Mouse (Mus musculus): ENCODE data around the gene Ercc1. TPM values are rescaled to one million over a fixed set of nuclear protein-coding genes. Genes with fewer than 3 reads are reported as not detected.

Gene Ercc1
- polyA plus RNA-seq, 1 experiment from 2014 or later = 84.2 TPM

- Histone ChIP-seq H3K36me3 (peaks cover 10% of the 10 kb centered on the region), H3K4me1 (peaks cover 21% of the 10 kb centered on the region), H3K4me3 (peak overlapping the region; percentile 60), H3K9me3 (0 out of 2 replicates have a peak, but pooled peaks cover 7% of the 10 kb centered on the region), H3K27me3 (ENCODE audit: insufficient read depth, poor library complexity, severe bottlenecking) (peaks cover 75% of the 10 kb centered on the region), H3K27ac (peak overlapping the region; percentile 64)
- no peak for DNase-seq (ENCODE audit: low spot score)
- WGBS = 2% methylated on average over 27 of the region's 27 CpGs
These were observed 55.1 kb downstream of the Ercc1 start for GRCm38 (mm10) chr7:19399496-19400280.

DNA sequence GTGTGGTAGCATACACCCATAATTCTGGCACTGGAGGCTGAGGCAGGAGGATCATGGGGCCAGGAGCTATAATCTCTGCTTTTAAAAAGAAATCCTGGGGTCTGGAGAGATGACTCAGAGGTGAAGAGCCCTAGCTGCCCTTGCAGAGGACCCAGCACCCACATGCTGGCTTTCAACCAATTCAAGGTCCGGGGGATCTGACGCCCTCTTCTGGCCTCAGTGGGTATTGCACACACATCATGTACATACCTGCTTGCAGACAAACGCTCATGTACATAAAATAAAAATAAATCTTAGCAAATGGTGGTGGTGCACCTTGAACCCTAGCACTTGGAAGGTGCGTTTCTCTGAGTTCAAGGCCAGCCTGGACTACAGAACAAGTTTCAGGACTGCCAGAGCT is 56.4 kb downstream of the Ercc1 start:
- no peak overlapping the region for H3K4me3 ChIP-seq
- H3K4me1 ChIP-seq = peaks cover 21% of the 10 kb centered on the region
- H3K9me3 ChIP-seq = 0 out of 2 replicates have a peak, but pooled peaks cover 7% of the 10 kb centered on the region
- 77% methylated on average over 4 of the region's 4 CpGs for WGBS
- peaks cover 83% of the 10 kb centered on the region for H3K27me3 ChIP-seq (ENCODE audit: insufficient read depth, poor library complexity, severe bottlenecking)
- H3K27ac ChIP-seq = no peak overlapping the region
- no peak for DNase-seq (ENCODE audit: low spot score)
- H3K36me3 ChIP-seq = no peaks in the 10 kb centered on the region; the same call in 1 of the 2 replicates

DNA sequence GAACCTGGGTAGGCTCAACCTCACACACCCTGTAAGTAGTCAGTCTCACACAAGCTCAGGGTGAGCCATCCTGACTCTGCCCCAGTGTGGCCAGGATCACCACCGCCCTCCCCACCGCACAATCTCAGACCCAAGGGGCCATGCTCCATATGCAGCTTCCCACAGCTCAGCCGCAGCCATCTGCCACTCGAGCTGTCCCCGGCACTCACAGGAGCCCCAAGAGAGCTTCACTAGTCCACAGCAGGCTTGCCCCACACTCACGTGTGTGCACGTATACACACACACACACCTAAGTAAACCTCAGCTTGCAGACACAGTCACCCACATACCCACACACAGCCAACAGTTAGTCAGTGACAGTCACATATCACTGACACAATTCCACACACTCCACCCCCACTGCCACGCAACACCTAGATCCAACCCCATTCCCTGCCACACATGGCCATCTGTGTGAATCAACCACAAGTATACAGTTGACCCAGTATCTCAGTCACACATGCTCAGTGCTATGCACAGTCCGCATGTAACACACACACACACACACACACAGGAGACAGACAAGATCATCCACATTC is 58.0 kb downstream of the Ercc1 start:
- Histone ChIP-seq H3K27ac (no peak overlapping the region), H3K4me3 (no peak overlapping the region), H3K4me1 (peaks cover 21% of the 10 kb centered on the region), H3K27me3 (ENCODE audit: insufficient read depth, poor library complexity, severe bottlenecking) (peaks cover 77% of the 10 kb centered on the region), H3K9me3 (0 out of 2 replicates have a peak, but pooled peaks cover 7% of the 10 kb centered on the region), H3K36me3 (no peaks in the 10 kb centered on the region)
- WGBS = 80% methylated on average over 9 of the region's 9 CpGs
- DNase-seq (ENCODE audit: low spot score) = no peak

GRCm38 (mm10) chr7:19403731-19404296 is 59.2 kb downstream of the Ercc1 start, which contains the start of gene Klc3:
TSS of gene Klc3 (minus strand) at chr7:19404104.
- Histone ChIP-seq H3K4me1 (peaks cover 21% of the 10 kb centered on the region), H3K27me3 (ENCODE audit: insufficient read depth, poor library complexity, severe bottlenecking) (peaks cover 67% of the 10 kb centered on the region), H3K36me3 (no peaks in the 10 kb centered on the region), H3K9me3 (0 out of 2 replicates have a peak, but pooled peaks cover 7% of the 10 kb centered on the region), H3K4me3 (peak within 1 kb of the TSS; percentile 75), H3K27ac (peak within 1 kb of the TSS; percentile 76)
- DNase-seq (ENCODE audit: low spot score) = peak; percentile 92
- under 1% methylated on average over 62 of the region's 62 CpGs for WGBS

GRCm38 (mm10) chr7:19404476-19404875 is 59.9 kb downstream of the Ercc1 start, which contains the start of gene Ckm:
TSS of gene Ckm (plus strand) at chr7:19404776.
- peak within 1 kb of the TSS; percentile 76 for H3K27ac ChIP-seq
- H3K36me3 ChIP-seq = no peaks in the 10 kb centered on the region
- 0 out of 2 replicates have a peak, but pooled peaks cover 7% of the 10 kb centered on the region for H3K9me3 ChIP-seq
- WGBS = 50% methylated on average over 7 of the region's 7 CpGs
- peak within 1 kb of the TSS; percentile 75 for H3K4me3 ChIP-seq
- peaks cover 61% of the 10 kb centered on the region for H3K27me3 ChIP-seq (ENCODE audit: insufficient read depth, poor library complexity, severe bottlenecking)
- peaks cover 19% of the 10 kb centered on the region for H3K4me1 ChIP-seq
- no peak for DNase-seq (ENCODE audit: low spot score)

GRCm38 (mm10) chr7:19405417-19405816 is 60.8 kb downstream of the Ercc1 start:
- peaks cover 22% of the 10 kb centered on the region for H3K4me1 ChIP-seq
- peak overlapping the region; percentile 42; the same call in 1 of the 2 replicates for H3K27ac ChIP-seq
- 0 out of 2 replicates have a peak, but pooled peaks cover 7% of the 10 kb centered on the region for H3K9me3 ChIP-seq
- H3K27me3 ChIP-seq (ENCODE audit: insufficient read depth, poor library complexity, severe bottlenecking) = peaks cover 51% of the 10 kb centered on the region
- DNase-seq (ENCODE audit: low spot score) = peak; percentile 92
- peak overlapping the region; percentile 40 for H3K4me3 ChIP-seq
- H3K36me3 ChIP-seq = no peaks in the 10 kb centered on the region
- WGBS = 2% methylated on average over 19 of the region's 19 CpGs

MicroRNAs encoded within 50 kb of the gene (microRNA counts, 519-probe panel; counts per million panel counts)
- microRNA mmu-miR-343 = not detected

Small RNA genes within 50 kb of the gene (microRNA-seq; reads per million reads assigned to microRNA genes)
- not detected for gene Mir343

Other genes with a start within 250 kb of the Ercc1 start
- 1.7 and 2.1 TPM in 2 replicates for gene Gm4969, start 226.4 kb upstream of the Ercc1 start, polyA plus RNA-seq (2016; fragmentation: Nextera tagmentation; extraction: Ambion mirVana)
- 12.2 and 13.1 TPM in 2 replicates for gene Fbxo46, start 224.9 kb upstream of the Ercc1 start, polyA plus RNA-seq (2016; fragmentation: Nextera tagmentation; extraction: Ambion mirVana)
- gene Qpctl, start 195.5 kb upstream of the Ercc1 start, polyA plus RNA-seq (2016; fragmentation: Nextera tagmentation; extraction: Ambion mirVana) = 10.8 and 12.1 TPM in 2 replicates
- 132 and 142 TPM in 2 replicates for gene Snrpd2, start 195.1 kb upstream of the Ercc1 start, polyA plus RNA-seq (2016; fragmentation: Nextera tagmentation; extraction: Ambion mirVana)
- 9.7 and 12.8 TPM in 2 replicates for gene Gipr, start 178.7 kb upstream of the Ercc1 start, polyA plus RNA-seq (2016; fragmentation: Nextera tagmentation; extraction: Ambion mirVana)
- gene Eml2, start 168.4 kb upstream of the Ercc1 start, polyA plus RNA-seq (2016; fragmentation: Nextera tagmentation; extraction: Ambion mirVana) = 12.2 and 14.2 TPM in 2 replicates
- 1.0 and 1.8 TPM in 2 replicates for gene Gpr4, start 132.2 kb upstream of the Ercc1 start, polyA plus RNA-seq (2016; fragmentation: Nextera tagmentation; extraction: Ambion mirVana)
- gene Opa3, start 116.4 kb upstream of the Ercc1 start, polyA plus RNA-seq (2016; fragmentation: Nextera tagmentation; extraction: Ambion mirVana) = 46.8 and 47.9 TPM in 2 replicates
- 99.0 and 112 TPM in 2 replicates for gene Vasp, start 73.0 kb upstream of the Ercc1 start, polyA plus RNA-seq (2016; fragmentation: Nextera tagmentation; extraction: Ambion mirVana)
- 0.13 TPM in 1 of 2 replicates, not detected in the other for gene Ppm1n, start 64.7 kb upstream of the Ercc1 start, polyA plus RNA-seq (2016; fragmentation: Nextera tagmentation; extraction: Ambion mirVana)
- gene Rtn2, start 62.2 kb upstream of the Ercc1 start, polyA plus RNA-seq (2016; fragmentation: Nextera tagmentation; extraction: Ambion mirVana) = 22.4 and 26.0 TPM in 2 replicates
- 0.24 and 0.27 TPM in 2 replicates for gene Fosb, start 34.7 kb upstream of the Ercc1 start, polyA plus RNA-seq (2016; fragmentation: Nextera tagmentation; extraction: Ambion mirVana)
- 23.2 and 27.8 TPM in 2 replicates for gene Cd3eap, start 14.7 kb downstream of the Ercc1 start, polyA plus RNA-seq (2016; fragmentation: Nextera tagmentation; extraction: Ambion mirVana)
- 12.0 and 16.2 TPM in 2 replicates for gene Ppp1r13l, start 15.0 kb downstream of the Ercc1 start, polyA plus RNA-seq (2016; fragmentation: Nextera tagmentation; extraction: Ambion mirVana)
- gene Ercc2, start 37.2 kb downstream of the Ercc1 start, polyA plus RNA-seq (2016; fragmentation: Nextera tagmentation; extraction: Ambion mirVana) = 19.2 and 19.3 TPM in 2 replicates
- gene Klc3, start 59.3 kb downstream of the Ercc1 start, polyA plus RNA-seq (2016; fragmentation: Nextera tagmentation; extraction: Ambion mirVana) = 4.4 and 5.8 TPM in 2 replicates
- 3.6 and 9.8 TPM in 2 replicates for gene Ckm, start 60.0 kb downstream of the Ercc1 start, polyA plus RNA-seq (2016; fragmentation: Nextera tagmentation; extraction: Ambion mirVana)
- 7.0 and 8.9 TPM in 2 replicates for gene Mark4, start 114.0 kb downstream of the Ercc1 start, polyA plus RNA-seq (2016; fragmentation: Nextera tagmentation; extraction: Ambion mirVana)
- 1.8 and 2.5 TPM in 2 replicates for gene Exoc3l2, start 118.6 kb downstream of the Ercc1 start, polyA plus RNA-seq (2016; fragmentation: Nextera tagmentation; extraction: Ambion mirVana)
- gene Bloc1s3, start 163.6 kb downstream of the Ercc1 start, polyA plus RNA-seq (2016; fragmentation: Nextera tagmentation; extraction: Ambion mirVana) = 1.5 and 2.0 TPM in 2 replicates
- 95.3 and 107 TPM in 2 replicates for gene Trappc6a, start 163.6 kb downstream of the Ercc1 start, polyA plus RNA-seq (2016; fragmentation: Nextera tagmentation; extraction: Ambion mirVana)
- gene Nkpd1, start 173.1 kb downstream of the Ercc1 start, polyA plus RNA-seq (2016; fragmentation: Nextera tagmentation; extraction: Ambion mirVana) = 0.09 and 0.14 TPM in 2 replicates
- 17.9 and 30.0 TPM in 2 replicates for gene Ppp1r37, start 218.3 kb downstream of the Ercc1 start, polyA plus RNA-seq (2016; fragmentation: Nextera tagmentation; extraction: Ambion mirVana)
- gene Zfp296, start 232.5 kb downstream of the Ercc1 start, polyA plus RNA-seq (2016; fragmentation: Nextera tagmentation; extraction: Ambion mirVana) = 0.41 and 0.69 TPM in 2 replicates
- gene Gemin7, start 232.8 kb downstream of the Ercc1 start, polyA plus RNA-seq (2016; fragmentation: Nextera tagmentation; extraction: Ambion mirVana) = 149 and 182 TPM in 2 replicates

All from heart, embryonic 10.5 days (tissue).